Mouse (Mus musculus) stomach, postnatal 0 days (tissue): ENCODE measurements around the gene Dpp4. TPM values are rescaled to one million over a fixed set of nuclear protein-coding genes. Genes with fewer than 3 reads are reported as not detected.

Source experiments
- ATAC-seq: fragments of 200-750 bp; cut with Nextera tagmentation; 2 replicates; pipeline ENCODE4 v1.8.0; 2017; ENCODE audit not compliant: low FRiP score, low TSS enrichment
- DNase-seq: peaks from one replicate; pipeline ENCODE4 v3.0.0-alpha.2; 2016; ENCODE audit warnings: low spot score
- H3K27ac ChIP-seq: fragments of 300-500 bp; sonication (generic); replicated peaks from 2 replicates; pipeline ENCODE4 v1.5.1; 2014; ENCODE audit warnings: mild to moderate bottlenecking, control low read depth
- H3K27me3 ChIP-seq: fragments of 300-500 bp; sonication (generic); 2 replicates; pipeline ENCODE4 v1.6.1; 2014; ENCODE audit warnings: low read length; ENCODE audit not compliant: control insufficient read depth, insufficient read depth
- H3K36me3 ChIP-seq: fragments of 300-500 bp; sonication (generic); 2 replicates; pipeline ENCODE4 v1.6.1; 2014; ENCODE audit warnings: low read length, mixed read lengths; ENCODE audit not compliant: control insufficient read depth, insufficient read depth
- H3K4me1 ChIP-seq: fragments of 300-500 bp; sonication (generic); replicated peaks from 2 replicates; pipeline ENCODE4 v1.6.1; 2014; ENCODE audit warnings: antibody characterized with exemption; ENCODE audit not compliant: control insufficient read depth, insufficient read depth
- H3K4me2 ChIP-seq: fragments of 300-500 bp; sonication (generic); replicated peaks from 2 replicates; pipeline ENCODE4 v1.6.1; 2014; ENCODE audit warnings: low read depth, mild to moderate bottlenecking, control low read depth, moderate library complexity
- H3K4me3 ChIP-seq: fragments of 300-500 bp; sonication (generic); 2 replicates; pipeline ENCODE4 v1.5.1; 2014; ENCODE audit warnings: low read depth, low read length, control low read depth
- H3K9ac ChIP-seq: fragments of 300-500 bp; sonication (generic); 2 replicates; pipeline ENCODE4 v1.6.1; 2014; ENCODE audit warnings: mild to moderate bottlenecking, low read length, control low read depth, mixed read lengths
- H3K9me3 ChIP-seq: fragments of 300-500 bp; sonication (generic); 2 replicates; pipeline ENCODE4 v1.6.1; 2016; ENCODE audit warnings: low read length; ENCODE audit not compliant: control insufficient read depth
- CTCF ChIP-seq: IDR thresholded peaks from 2 replicates; pipeline ENCODE4 v1.5.1; 2016; ENCODE audit warnings: antibody characterized with exemption, low read depth, mild to moderate bottlenecking, moderate library complexity
- EP300 ChIP-seq: optimal IDR thresholded peaks from 2 replicates; pipeline ENCODE3; 2016; ENCODE audit warnings: antibody characterized with exemption
- WGBS: fragments of 180-500 bp; shearing (Covaris S2); extraction: QIAGEN DNeasy Blood & Tissue Kit; methylation state at CpG from one replicate; pipeline ENCODE4 v1.1.7; 2014; 5-methylcytosine and 5-hydroxymethylcytosine counted together
- polyA plus RNA-seq: library from polyadenylated mRNA; unstranded; fragments of >200 nt; fragmentation: Nextera tagmentation; extraction: Ambion mirVana; gene quantifications from 2 replicates; pipeline ENCODE4 v1.2.1, GENCODE M21; 2015

Dpp4 gene
- polyA plus RNA-seq, 1 experiment from 2014 or later, result 4.8 TPM

DNA sequence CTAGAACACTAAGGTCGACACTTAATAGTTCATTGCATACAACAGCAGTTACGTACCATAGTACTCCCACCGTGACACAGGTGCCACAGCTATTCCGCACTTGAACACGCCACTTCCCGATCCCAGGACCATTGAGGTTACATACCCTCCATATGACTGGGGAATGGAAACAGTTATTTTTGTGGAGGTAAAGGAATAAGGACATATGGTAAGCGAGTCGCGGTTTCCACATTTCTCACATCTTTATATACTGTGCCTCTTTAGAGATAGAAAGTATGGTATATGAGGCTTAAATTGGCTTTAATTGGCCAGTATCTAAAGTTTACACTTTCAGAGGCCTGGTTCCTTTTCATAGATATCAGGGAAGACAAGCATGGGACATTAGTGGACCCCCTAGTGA lies 64.3 kb downstream of the Dpp4 start:
- WGBS, result 91% methylated on average over 9 of the region's 9 CpGs
- ATAC-seq, result no peak

DNA sequence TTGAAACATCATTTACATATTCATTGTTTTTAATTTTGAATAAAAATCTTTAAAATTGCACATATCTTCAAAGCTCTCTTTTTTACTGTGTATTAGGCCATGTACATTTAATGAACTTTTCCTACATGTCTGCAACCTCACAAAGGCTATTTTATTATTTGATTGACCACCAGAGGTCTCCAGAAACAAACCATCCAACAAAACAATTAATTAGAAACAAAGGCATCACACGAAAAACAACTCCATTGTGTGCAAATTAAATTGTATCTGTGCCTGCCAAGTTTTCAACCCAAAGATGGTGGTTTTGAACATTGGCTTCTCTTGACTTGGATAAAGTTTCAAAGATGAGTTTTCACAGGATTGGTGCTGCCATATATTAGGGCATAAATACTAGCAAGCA lies 65.3 kb downstream of the Dpp4 start:
- DNase-seq, result no peak
- Histone ChIP-seq H3K36me3 (no peaks in the 10 kb centered on the region), H3K9ac (no peak overlapping the region), H3K27me3 (no peaks in the 10 kb centered on the region), H3K4me2 (no peak overlapping the region), H3K27ac (no peak overlapping the region), H3K4me3 (no peak overlapping the region), H3K4me1 (no peaks in the 10 kb centered on the region), H3K9me3 (no peaks in the 10 kb centered on the region)
- no peak for ATAC-seq
- TF ChIP-seq EP300 (no peak), CTCF (peak; percentile 62)
- WGBS, result 25% methylated on average over 1 of the region's 1 CpGs

More for the DNA sequence above, 64.3 kb downstream of the Dpp4 start:
- Histone ChIP-seq H3K36me3 (no peaks in the 10 kb centered on the region), H3K4me2 (no peak overlapping the region), H3K4me1 (no peaks in the 10 kb centered on the region), H3K4me3 (no peak overlapping the region), H3K9ac (no peak overlapping the region), H3K9me3 (no peaks in the 10 kb centered on the region), H3K27ac (no peak overlapping the region), H3K27me3 (no peaks in the 10 kb centered on the region)
- no peak for TF ChIP-seq CTCF
- no peak for TF ChIP-seq EP300
- DNase-seq, result no peak

GRCm38 (mm10) chr2:62344367-62344766 lies 67.7 kb downstream of the Dpp4 start:
- Histone ChIP-seq H3K9me3 (no peaks in the 10 kb centered on the region), H3K27ac (no peak overlapping the region), H3K9ac (no peak overlapping the region), H3K4me1 (no peaks in the 10 kb centered on the region), H3K4me3 (no peak overlapping the region), H3K36me3 (no peaks in the 10 kb centered on the region), H3K27me3 (no peaks in the 10 kb centered on the region), H3K4me2 (no peak overlapping the region)
- ATAC-seq (no peak), DNase-seq (no peak)
- WGBS, result 43% methylated on average over 6 of the region's 6 CpGs
- TF ChIP-seq CTCF (no peak), EP300 (no peak)

DNA sequence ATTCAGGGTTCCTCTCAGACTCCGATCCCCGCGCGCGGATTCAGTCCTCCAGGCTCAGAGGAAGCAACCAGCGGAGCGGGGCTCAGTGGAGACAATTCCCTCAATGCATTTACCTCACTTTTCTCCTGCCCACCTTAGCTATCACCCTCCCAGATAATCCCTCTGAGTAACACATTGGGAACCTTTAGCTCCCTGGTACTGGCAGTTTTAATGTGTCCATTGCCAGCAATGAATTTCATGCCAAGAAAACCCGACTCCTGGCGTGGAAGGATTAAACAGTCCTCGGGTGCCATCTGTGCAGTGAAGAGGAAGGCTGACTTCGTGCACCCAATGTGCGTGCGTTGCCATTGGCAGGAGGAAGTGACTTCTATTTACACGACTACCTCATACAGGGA lies 70.3 kb downstream of the Dpp4 start:
- no peak overlapping the region for H3K4me3 ChIP-seq
- no peaks in the 10 kb centered on the region for H3K4me1 ChIP-seq
- WGBS, result 66% methylated on average over 14 of the region's 14 CpGs
- H3K9ac ChIP-seq, result no peak overlapping the region
- H3K27ac ChIP-seq, result no peak overlapping the region
- TF ChIP-seq EP300 (no peak), CTCF (no peak)
- H3K27me3 ChIP-seq, result no peaks in the 10 kb centered on the region
- no peaks in the 10 kb centered on the region for H3K9me3 ChIP-seq
- DNase-seq, result no peak
- H3K4me2 ChIP-seq, result no peak overlapping the region
- ATAC-seq, result no peak
- H3K36me3 ChIP-seq, result no peaks in the 10 kb centered on the region

DNA sequence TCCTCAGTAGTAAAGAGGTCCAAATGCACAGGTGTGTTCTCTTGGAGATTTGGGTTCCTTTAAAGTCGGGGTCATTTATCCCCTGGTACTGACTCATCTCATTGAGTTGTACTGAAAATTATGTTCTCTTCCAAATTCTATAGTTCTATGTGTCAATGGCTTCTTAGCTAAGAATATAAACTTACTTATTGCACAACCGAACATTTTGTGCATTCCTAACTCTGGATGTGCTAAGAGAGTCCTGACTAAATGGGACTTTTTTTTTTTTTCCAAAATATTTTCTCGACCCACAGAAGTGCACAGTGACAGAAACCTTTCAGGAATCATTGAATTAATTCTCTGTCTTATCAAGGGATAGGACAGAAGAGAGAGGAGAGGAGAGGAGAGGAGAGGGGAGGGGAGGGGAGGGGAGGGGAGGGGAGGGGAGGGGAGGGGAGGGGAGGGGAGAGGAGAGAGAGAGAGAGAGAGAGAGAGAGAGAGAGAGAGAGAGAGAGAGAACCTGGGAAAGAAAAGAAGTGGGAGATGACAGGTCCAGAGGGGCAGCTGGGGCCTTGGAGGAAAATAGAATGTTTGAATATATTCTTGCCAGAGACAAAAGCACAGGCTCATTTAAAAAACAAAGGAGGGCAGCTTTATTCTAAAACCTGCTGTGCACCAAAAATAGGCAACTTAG lies 70.8 kb downstream of the Dpp4 start:
- DNase-seq (no peak), ATAC-seq (no peak)
- Histone ChIP-seq H3K9me3 (no peaks in the 10 kb centered on the region), H3K4me3 (no peak overlapping the region), H3K4me1 (no peaks in the 10 kb centered on the region), H3K4me2 (no peak overlapping the region), H3K27me3 (no peaks in the 10 kb centered on the region), H3K27ac (no peak overlapping the region), H3K9ac (no peak overlapping the region), H3K36me3 (no peaks in the 10 kb centered on the region)
- WGBS, result 64% methylated on average over 3 of the region's 3 CpGs
- TF ChIP-seq CTCF (no peak), EP300 (no peak)

DNA sequence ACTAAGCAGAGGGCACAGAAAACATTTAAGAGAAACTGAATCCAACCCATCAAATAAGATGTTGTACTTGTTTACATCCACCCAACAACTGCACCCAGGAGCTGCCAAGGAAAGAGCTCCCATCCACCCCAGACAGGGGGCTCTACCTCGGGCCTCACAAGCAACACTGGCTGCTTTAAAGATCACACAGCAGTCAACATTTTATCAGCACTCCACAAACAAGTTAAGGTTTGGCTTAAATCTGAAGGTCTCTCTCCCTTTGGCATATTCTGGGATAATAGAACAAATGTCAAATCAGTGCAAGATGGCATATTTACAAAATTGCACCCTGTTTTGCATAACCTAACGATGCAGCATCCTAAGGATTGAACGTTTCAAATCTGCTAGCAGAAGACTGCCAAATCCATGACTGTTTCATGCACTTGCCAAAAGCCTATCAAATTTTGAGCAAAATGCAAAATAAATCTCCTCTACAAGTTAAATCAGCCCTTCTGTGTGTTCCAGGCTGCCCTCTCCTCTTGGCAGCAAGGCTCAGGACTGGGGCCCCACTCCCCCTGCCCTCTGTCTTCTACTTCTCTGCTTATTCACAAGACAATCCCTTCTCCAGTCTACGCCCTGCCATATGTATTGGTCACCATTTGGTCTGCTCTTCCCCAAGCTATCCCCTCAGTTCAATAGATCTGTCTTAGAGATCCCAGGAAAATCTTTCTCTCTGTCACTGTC lies 72.6 kb downstream of the Dpp4 start:
- Histone ChIP-seq H3K4me3 (no peak overlapping the region), H3K4me2 (no peak overlapping the region), H3K36me3 (no peaks in the 10 kb centered on the region), H3K4me1 (no peaks in the 10 kb centered on the region), H3K9ac (no peak overlapping the region), H3K9me3 (no peaks in the 10 kb centered on the region), H3K27me3 (no peaks in the 10 kb centered on the region), H3K27ac (no peak overlapping the region)
- no peak for DNase-seq
- TF ChIP-seq CTCF, result no peak
- TF ChIP-seq EP300, result no peak
- 69% methylated on average over 4 of the region's 4 CpGs for WGBS
- no peak for ATAC-seq
